Mouse (Mus musculus) CH12.LX (cell line): Measurements from ENCODE around the gene Map3k14. TPM values are rescaled to one million over a fixed set of nuclear protein-coding genes. Genes with fewer than 3 reads are reported as not detected.

Experiments used
- DNase-seq: peaks from one replicate; pipeline ENCODE4 v3.0.0-alpha.2; 2013; ENCODE audit errors: extremely low read depth
- H3K27ac ChIP-seq: 2 replicates; pipeline ENCODE4 v1.5.1; 2012; ENCODE audit warnings: low read depth, mild to moderate bottlenecking, control low read depth, moderate library complexity; ENCODE audit not compliant: insufficient read depth
- H3K27me3 ChIP-seq: replicated peaks from 2 replicates; pipeline ENCODE3; 2012; ENCODE audit warnings: inconsistent platforms
- H3K36me3 ChIP-seq, 2 experiments: replicated peaks in 1 of 2; 2 replicates each; pipeline versions ENCODE3 to v1.6.1; 2012; ENCODE audit warnings: inconsistent platforms in 1 of 2, low read length in 1 of 2, mild to moderate bottlenecking in 1 of 2, mixed read lengths in 1 of 2, moderate library complexity in 1 of 2; ENCODE audit not compliant: control insufficient read depth in 1 of 2, insufficient read depth in 1 of 2
- H3K4me1 ChIP-seq, 2 experiments: 2 replicates each; pipeline ENCODE4 v1.6.1; 2012; ENCODE audit warnings: inconsistent platforms in 1 of 2, moderate library complexity in 1 of 2; ENCODE audit not compliant: insufficient read depth in 2 of 2, control insufficient read depth in 1 of 2
- H3K4me2 ChIP-seq: 2 replicates; pipeline ENCODE4 v1.6.1; 2012; ENCODE audit warnings: low read depth, mild to moderate bottlenecking, control low read depth; ENCODE audit not compliant: poor library complexity, insufficient read depth, severe bottlenecking
- H3K4me3 ChIP-seq, 3 experiments: fragments of 150-350 bp in 1 of 3; sonication (generic) in 1 of 3; replicated peaks in 1 of 3; 2 replicates each; pipeline versions ENCODE3 to v1.5.1; 2011 to 2012; ENCODE audit warnings: low read depth in 2 of 3, low read length in 2 of 3, mild to moderate bottlenecking in 2 of 3, moderate library complexity in 2 of 3, control low read depth in 1 of 3, improper control_type of control experiment in 1 of 3, inconsistent platforms in 1 of 3, mixed read lengths in 1 of 3; ENCODE audit not compliant: poor library complexity in 1 of 3
- H3K79me2 ChIP-seq: replicated peaks from 2 replicates; pipeline ENCODE4 v1.6.1; 2012; ENCODE audit warnings: mild to moderate bottlenecking, moderate library complexity; ENCODE audit not compliant: control insufficient read depth, poor library complexity, insufficient read depth, severe bottlenecking; ENCODE audit errors: extremely low read depth
- H3K9ac ChIP-seq: 2 replicates; pipeline ENCODE4 v1.6.1; 2012; ENCODE audit warnings: low read depth, mild to moderate bottlenecking, control low read depth, moderate library complexity; ENCODE audit not compliant: insufficient read depth
- H3K9me3 ChIP-seq: replicated peaks from 2 replicates; pipeline ENCODE3; 2012; ENCODE audit warnings: low read length, inconsistent platforms, mixed read lengths
- BHLHE40 ChIP-seq: IDR thresholded peaks from 2 replicates; pipeline ENCODE4 v1.6.1; 2011; ENCODE audit warnings: mild to moderate bottlenecking, low read depth, low read length, improper control_type of control experiment
- CHD1 ChIP-seq: IDR thresholded peaks from 2 replicates; pipeline ENCODE4 v1.6.1; 2012; ENCODE audit warnings: low read depth, low read length, improper control_type of control experiment, inconsistent platforms
- CHD2 ChIP-seq: IDR thresholded peaks from 2 replicates; pipeline ENCODE4 v1.6.1; 2011; ENCODE audit warnings: low read length, improper control_type of control experiment
- E2F4 ChIP-seq: IDR thresholded peaks from 2 replicates; pipeline ENCODE4 v1.6.1; 2011; ENCODE audit warnings: low read depth, low read length, improper control_type of control experiment; ENCODE audit not compliant: insufficient replicate concordance
- ELF1 ChIP-seq: IDR thresholded peaks from 2 replicates; pipeline ENCODE4 v1.6.1; 2014; ENCODE audit warnings: low read depth, mild to moderate bottlenecking, inconsistent platforms, low read length, improper control_type of control experiment
- EP300 ChIP-seq: IDR thresholded peaks from 2 replicates; pipeline ENCODE4 v1.6.1; 2011; ENCODE audit warnings: low read length, improper control_type of control experiment
- IRF4 ChIP-seq: IDR thresholded peaks from 2 replicates; pipeline ENCODE4 v1.6.1; 2014; ENCODE audit warnings: low read depth, mild to moderate bottlenecking, inconsistent platforms, low read length, improper control_type of control experiment
- KAT2A ChIP-seq: IDR thresholded peaks from 2 replicates; pipeline ENCODE4 v1.6.1; 2012; ENCODE audit warnings: low read length, improper control_type of control experiment, inconsistent platforms; ENCODE audit not compliant: insufficient replicate concordance
- MAFK ChIP-seq: IDR thresholded peaks from 2 replicates; pipeline ENCODE4 v1.6.1; 2011; ENCODE audit warnings: low read length, improper control_type of control experiment; ENCODE audit not compliant: insufficient replicate concordance
- MAZ ChIP-seq: IDR thresholded peaks from 2 replicates; pipeline ENCODE4 v1.6.1; 2012; ENCODE audit warnings: low read depth, mild to moderate bottlenecking, inconsistent platforms, low read length, improper control_type of control experiment, moderate library complexity
- MEF2A ChIP-seq: IDR thresholded peaks from 2 replicates; pipeline ENCODE4 v1.6.1; 2014; ENCODE audit warnings: low read depth, mild to moderate bottlenecking, inconsistent platforms, low read length, improper control_type of control experiment, borderline replicate concordance
- NELFE ChIP-seq: IDR thresholded peaks from 2 replicates; pipeline ENCODE4 v1.6.1; 2011; ENCODE audit warnings: low read depth, low read length, improper control_type of control experiment
- NRF1 ChIP-seq: IDR thresholded peaks from 2 replicates; pipeline ENCODE4 v1.6.1; 2014; ENCODE audit warnings: low read depth, mild to moderate bottlenecking, inconsistent platforms, low read length, improper control_type of control experiment, moderate library complexity
- PAX5 ChIP-seq: IDR thresholded peaks from 2 replicates; pipeline ENCODE4 v1.6.1; 2012; ENCODE audit warnings: low read length, inconsistent platforms, mixed read lengths
- RAD21 ChIP-seq: IDR thresholded peaks from 2 replicates; pipeline ENCODE4 v1.6.1; 2011; ENCODE audit warnings: low read depth, mild to moderate bottlenecking, low read length, improper control_type of control experiment, moderate library complexity
- RCOR1 ChIP-seq: conservative IDR thresholded peaks from 2 replicates; pipeline ENCODE4 v1.6.1; 2012; ENCODE audit warnings: low read depth, mild to moderate bottlenecking, inconsistent platforms, low read length, improper control_type of control experiment
- SIN3A ChIP-seq: IDR thresholded peaks from 2 replicates; pipeline ENCODE4 v1.6.1; 2012; ENCODE audit warnings: low read length, improper control_type of control experiment, inconsistent platforms
- SMC3 ChIP-seq: IDR thresholded peaks from 2 replicates; pipeline ENCODE4 v1.6.1; 2011; ENCODE audit warnings: low read depth, low read length, improper control_type of control experiment
- TCF12 ChIP-seq: IDR thresholded peaks from 2 replicates; pipeline ENCODE4 v1.6.1; 2014; ENCODE audit warnings: low read depth, mild to moderate bottlenecking, inconsistent platforms, low read length, improper control_type of control experiment
- USF1 ChIP-seq: IDR thresholded peaks from 2 replicates; pipeline ENCODE4 v1.6.1; 2014; ENCODE audit warnings: low read depth, mild to moderate bottlenecking, inconsistent platforms, low read length, improper control_type of control experiment
- USF2 ChIP-seq: conservative IDR thresholded peaks from 2 replicates; pipeline ENCODE4 v1.6.1; 2011; ENCODE audit warnings: low read depth, low read length, improper control_type of control experiment
- ZC3H11A ChIP-seq: IDR thresholded peaks from 2 replicates; pipeline ENCODE4 v1.6.1; 2012; ENCODE audit warnings: low read depth, mild to moderate bottlenecking, inconsistent platforms, low read length, improper control_type of control experiment
- ZKSCAN1 ChIP-seq: IDR thresholded peaks from 2 replicates; pipeline ENCODE4 v1.6.1; 2012; ENCODE audit warnings: low read depth, inconsistent platforms, low read length, improper control_type of control experiment, borderline replicate concordance
- dilution Hi-C: fragments of 300-500 bp; cut with MboI; formaldehyde crosslinking; loops from 2 replicates; pipeline ENCODE4 v1.14.3; 2020; ENCODE audit warnings: low sequenced_read_pairs; ENCODE audit not compliant: extremely low pct_unique_long_range_greater_than_20kb, extremely low pct_ligation_motif_present
- in situ Hi-C: fragments of 300-500 bp; cut with MboI; formaldehyde crosslinking; loops from 3 replicates; pipeline ENCODE4 v1.14.3; 2019; ENCODE audit warnings: low sequenced_read_pairs, low pct_ligation_motif_present, low pct_unique_long_range_greater_than_20kb, mixed read lengths
- polyA plus RNA-seq: library from polyadenylated mRNA; unstranded; fragments of >175 nt; gene quantifications from 2 replicates; pipeline ENCODE4 v1.2.1, GENCODE M21; 2012; ENCODE audit warnings: low read depth; ENCODE audit not compliant: insufficient read length
- total RNA-seq, 2 experiments: library from RNA; depleted of rRNA; stranded (reverse); fragments of 300-350 nt in 1 of 2; fragments of >200 nt in 1 of 2; gene quantifications; 2 replicates each; pipeline ENCODE4 v1.2.3; 2012 to 2014

The Map3k14 gene
- total and polyA plus RNA-seq, 3 experiments: 4.5 to 11.2 (median 9.9) TPM

- H3K27me3 ChIP-seq: no peaks in the 10 kb centered on the region
- TF ChIP-seq ZC3H11A (no peak), RCOR1 (no peak), NRF1 (no peak), USF1 (no peak), E2F4 (no peak), RAD21 (no peak), USF2 (no peak), TCF12 (no peak), ZKSCAN1 (no peak), CHD1 (no peak), BHLHE40 (no peak)
- in situ Hi-C loops (no loop called here), dilution Hi-C loops (no loop called here)
- H3K4me3 ChIP-seq: no peak overlapping the region
- H3K9me3 ChIP-seq: no peaks in the 10 kb centered on the region
- no peaks in the 10 kb centered on the region for H3K79me2 ChIP-seq
- no peak overlapping the region for H3K9ac ChIP-seq
- no peak overlapping the region for H3K4me2 ChIP-seq
- H3K4me1 ChIP-seq: peaks cover 9 to 13% of the 10 kb centered on the region in 2 experiments; a peak in 3 of 4 replicates
- no peaks in the 10 kb centered on the region for H3K36me3 ChIP-seq
- no peak for DNase-seq
- H3K27ac ChIP-seq: no peak overlapping the region
Measured at GRCm38 (mm10) chr11:103285276-103285675, 18.0 kb upstream of the Map3k14 start.

GRCm38 (mm10) chr11:103281784-103282183 lies 14.5 kb upstream of the Map3k14 start:
- Histone ChIP-seq H3K9me3 (no peaks in the 10 kb centered on the region), H3K79me2 (no peaks in the 10 kb centered on the region), H3K4me3 (no peak overlapping the region), H3K36me3 (no peaks in the 10 kb centered on the region), H3K27me3 (no peaks in the 10 kb centered on the region), H3K4me2 (peak overlapping the region; percentile 83), H3K4me1 (peaks cover 9 to 13% of the 10 kb centered on the region in 2 experiments; a peak in 3 of 4 replicates), H3K9ac (no peak overlapping the region), H3K27ac (no peak overlapping the region)
- in situ Hi-C loops (loop anchor here (5.0 kb wide), 1 partner anchor 36 kb away; no protein-coding TSS in a partner anchor), dilution Hi-C loops (no loop called here)
- DNase-seq: no peak
- peak; percentile 27; the same call in 1 of the 2 replicates for TF ChIP-seq MAFK
- TF ChIP-seq ELF1: peak; percentile 71
- TF ChIP-seq NELFE: 0 out of 2 replicates have a peak, but pooled peaks have one; percentile 19
- peak; percentile 45; the same call in 1 of the 2 replicates for TF ChIP-seq TCF12
- TF ChIP-seq SIN3A: peak; percentile 51; the same call in 1 of the 2 replicates
- TF ChIP-seq IRF4: peak; percentile 79
- TF ChIP-seq CHD1: no peak
- TF ChIP-seq PAX5: no peak
- 0 out of 2 replicates have a peak, but pooled peaks have one; percentile 10 for TF ChIP-seq NRF1
- no peak for TF ChIP-seq ZC3H11A
- TF ChIP-seq EP300: peak; percentile 77
- no peak for TF ChIP-seq CHD2
- TF ChIP-seq BHLHE40: no peak
- TF ChIP-seq MEF2A: 0 out of 2 replicates have a peak, but pooled peaks have one; percentile 14
- TF ChIP-seq USF2: no peak
- TF ChIP-seq MAZ: no peak
- TF ChIP-seq KAT2A: no peak
- no peak for TF ChIP-seq RCOR1
- no peak for TF ChIP-seq SMC3
